Mouse (Mus musculus): ENCODE data around the gene Olfr250.
"Not testable (repeated sequence)": the region's sequence is repeated elsewhere in the genome, so short reads cannot be mapped to it uniquely, and the experiment has no call there.

The Olfr250 gene

GRCm38 (mm10) chr9:38366596-38366995 is at the start of gene Olfr250:
Gene Olfr250 (plus strand): TSS chr9:38366896.
- no peak for DNase-seq (ENCODE audit: low spot score)

DNA sequence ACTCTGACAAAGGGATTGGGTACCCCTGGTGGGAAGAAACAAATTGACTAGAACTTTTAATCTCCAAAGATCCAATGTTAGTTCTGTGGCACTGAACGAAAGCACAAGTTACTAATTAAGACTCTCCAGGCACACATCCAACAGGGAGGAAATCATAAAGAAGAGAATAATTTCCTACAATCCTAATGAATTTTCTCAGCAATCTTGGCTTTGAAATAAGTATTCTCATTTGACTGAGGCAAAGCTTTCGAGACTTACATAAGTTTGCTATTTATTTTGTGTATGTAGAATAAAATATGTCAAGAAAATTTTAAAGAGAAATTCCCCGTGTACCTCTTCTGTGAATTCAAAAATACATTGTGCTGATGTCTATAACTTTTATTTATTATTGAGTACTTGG is 37.9 kb upstream of the Olfr250 start, which contains the start of gene Olfr25:
Gene Olfr25, plus strand, starts transcription at position 301 of the 400 bp plus-strand sequence.
- DNase-seq (ENCODE audit: low spot score) = no peak

GRCm38 (mm10) chr9:38348111-38348510 is 18.6 kb upstream of the Olfr250 start, which contains the start of gene Olfr898:
Gene Olfr898 (plus strand): TSS chr9:38348411.
- no peak for DNase-seq (ENCODE audit: low spot score)

DNA sequence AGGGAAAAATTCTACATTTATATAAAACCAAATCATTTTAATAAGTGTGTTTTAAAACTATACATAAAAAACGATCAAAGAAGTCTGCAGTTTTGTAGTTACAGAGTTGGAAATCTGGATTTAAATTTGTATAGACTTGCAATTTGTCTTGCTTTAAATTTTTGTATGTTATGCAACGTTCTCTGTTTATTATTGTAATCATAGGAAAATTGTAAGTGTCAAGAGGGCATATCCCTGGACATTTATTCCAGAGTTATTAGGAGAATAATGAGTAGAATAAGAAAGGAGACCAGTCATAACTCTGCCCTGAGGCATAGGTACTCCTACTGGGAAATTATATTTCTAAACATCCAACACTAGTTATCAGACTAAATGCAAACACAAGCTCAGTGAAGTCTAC is 10.1 kb downstream of the Olfr250 start, which contains the start of gene Olfr251:
Gene Olfr251, plus strand, starts transcription at position 301 of the 400 bp plus-strand sequence.
- DNase-seq (ENCODE audit: low spot score) = no peak

- no peak for DNase-seq (ENCODE audit: low spot score)
Observed at GRCm38 (mm10) chr9:38401398-38401797, 34.7 kb downstream of the Olfr250 start, which contains the start of gene Olfr147. Gene Olfr147 (plus strand): TSS chr9:38401698.

- not testable (repeated sequence) for DNase-seq (ENCODE audit: low spot score)
Observed at GRCm38 (mm10) chr9:38407502-38407901, 40.8 kb downstream of the Olfr250 start.

- DNase-seq (ENCODE audit: low spot score) = not testable (repeated sequence)
Observed at GRCm38 (mm10) chr9:38413502-38413901, 46.8 kb downstream of the Olfr250 start.

All from lung, postnatal 25 days (tissue).